Mouse (Mus musculus): Measurements from ENCODE around the gene Cacnb4.
A peak's percentile ranks its signal among the peaks of the same experiment; 100 is the strongest.

Gene Cacnb4

GRCm38 (mm10) chr2:52676023-52676912 lies at the start of gene Cacnb4:
TSS of gene Cacnb4 (minus strand) at chr2:52676831.
- DNase-seq, result peak; percentile 76 to 85

- DNase-seq, result no peak
Observed at GRCm38 (mm10) chr2:52720231-52721025, 43.8 kb upstream of the Cacnb4 start.

GRCm38 (mm10) chr2:52717076-52717475 lies 40.4 kb upstream of the Cacnb4 start:
- DNase-seq, result no peak

GRCm38 (mm10) chr2:52715538-52715937 lies 38.9 kb upstream of the Cacnb4 start:
- no peak for DNase-seq

- no peak for DNase-seq
Observed at GRCm38 (mm10) chr2:52714111-52714510, 37.5 kb upstream of the Cacnb4 start.

- no peak for DNase-seq
Observed at GRCm38 (mm10) chr2:52710804-52711203, 34.2 kb upstream of the Cacnb4 start.

- no peak for DNase-seq
Observed at GRCm38 (mm10) chr2:52709417-52709816, 32.8 kb upstream of the Cacnb4 start.

GRCm38 (mm10) chr2:52701368-52702036 lies 24.9 kb upstream of the Cacnb4 start:
- no peak for DNase-seq

- no peak for DNase-seq
Observed at GRCm38 (mm10) chr2:52700352-52700751, 23.7 kb upstream of the Cacnb4 start.

GRCm38 (mm10) chr2:52694604-52695003 lies 18.0 kb upstream of the Cacnb4 start:
- no peak for DNase-seq

GRCm38 (mm10) chr2:52691745-52692144 lies 15.1 kb upstream of the Cacnb4 start:
- DNase-seq, result no peak

GRCm38 (mm10) chr2:52686601-52687000 lies 10.0 kb upstream of the Cacnb4 start:
- DNase-seq, result no peak

GRCm38 (mm10) chr2:52677589-52677988 lies 958 bp upstream of the Cacnb4 start:
- DNase-seq, result no peak

GRCm38 (mm10) chr2:52676913-52677303 lies 277 bp upstream of the Cacnb4 start:
- DNase-seq, result peak; percentile 34 to 49

- DNase-seq, result peak; percentile 47 to 66
Observed at GRCm38 (mm10) chr2:52675278-52675987, 1.2 kb downstream of the Cacnb4 start.

GRCm38 (mm10) chr2:52674886-52675277 lies 1.7 kb downstream of the Cacnb4 start:
- DNase-seq, result peak; percentile 53 to 60

- no peak for DNase-seq
Observed at GRCm38 (mm10) chr2:52673172-52673571, 3.5 kb downstream of the Cacnb4 start.

- peak; percentile 54 to 66 for DNase-seq
Observed at GRCm38 (mm10) chr2:52670733-52671132, 5.9 kb downstream of the Cacnb4 start.

- DNase-seq, result no peak
Observed at GRCm38 (mm10) chr2:52668480-52668879, 8.2 kb downstream of the Cacnb4 start.

GRCm38 (mm10) chr2:52656722-52657121 lies 19.9 kb downstream of the Cacnb4 start:
- DNase-seq, result no peak

- no peak for DNase-seq
Observed at GRCm38 (mm10) chr2:52654541-52654940, 22.1 kb downstream of the Cacnb4 start.

GRCm38 (mm10) chr2:52651547-52651946 lies 25.1 kb downstream of the Cacnb4 start:
- no peak for DNase-seq

Measured in cerebellum, adult 18-20 months (tissue).